In genomic region chr6:50254723-50255184, GRCm38 (mm10) we compare ENCODE assay signal across 7 mouse cellular contexts. TPM values are rescaled to one million over a fixed set of nuclear protein-coding genes. Genes with fewer than 3 reads are reported as not detected.
DNase-seq lines count a peak whose midpoint lies in the region; ATAC-seq and TF ChIP-seq lines count a peak whose summit lies in the region.

No protein-coding gene starts in this region.

- ATAC-seq in common myeloid progenitor, adult 5-6 weeks (replicated peaks; ENCODE audit: low read depth, poor library complexity, severe bottlenecking): peak; percentile 80
- peak; percentile 76 for ATAC-seq in heart, embryonic 16.5 days (replicated peaks; ENCODE audit: extremely low read depth, insufficient read depth, low FRiP score)
- ATAC-seq in midbrain, embryonic 16.5 days: no peak

- H3K4me3 ChIP-seq in heart, embryonic 16.5 days (ENCODE audit: low read length): peak overlapping the region; percentile 28
- H3K4me3 ChIP-seq in myocyte: no peak overlapping the region
- no peak overlapping the region for H3K4me3 ChIP-seq in midbrain, embryonic 16.5 days (ENCODE audit: low read depth, low read length)

- H3K27me3 ChIP-seq in heart, embryonic 16.5 days (ENCODE audit: control insufficient read depth, insufficient read depth, low read length): no peaks in the 10 kb centered on the region
- no peaks in the 10 kb centered on the region for H3K27me3 ChIP-seq in myocyte (ENCODE audit: control insufficient read depth, insufficient read depth, insufficient read length)
- H3K27me3 ChIP-seq in midbrain, embryonic 16.5 days (ENCODE audit: control insufficient read depth, insufficient read depth, low read depth, low read length): no peaks in the 10 kb centered on the region

- peak overlapping the region; percentile 65 for H3K4me2 ChIP-seq in heart, embryonic 16.5 days (ENCODE audit: low read depth, low read length)
- peak overlapping the region; percentile 94 for H3K4me2 ChIP-seq in myocyte (ENCODE audit: low read depth)
- no peak overlapping the region for H3K4me2 ChIP-seq in midbrain, embryonic 16.5 days (ENCODE audit: low read length)

- peak; percentile 81 for DNase-seq in adrenal gland, adult 2 months
- peak; percentile 41 to 89 for DNase-seq in left cerebral cortex, postnatal 25 days (ENCODE audit: low spot score in 2 of 2)
- no peak for DNase-seq in thymus, postnatal 4 days

- 0 out of 2 replicates have a peak, but pooled peaks cover 2% of the 10 kb centered on the region for H3K9me3 ChIP-seq in heart, embryonic 16.5 days (replicated peaks; ENCODE audit: control insufficient read depth, low read length)
- H3K9me3 ChIP-seq in midbrain, embryonic 16.5 days (replicated peaks; ENCODE audit: control insufficient read depth, low read length, poor library complexity, severe bottlenecking): no peaks in the 10 kb centered on the region

- H3ac ChIP-seq in myocyte (ENCODE audit: control insufficient read depth, insufficient read length): no peak overlapping the region

- H3K27ac ChIP-seq in heart, embryonic 16.5 days (ENCODE audit: low read length): peak overlapping the region; percentile 55; the same call in 1 of the 2 replicates
- no peak overlapping the region for H3K27ac ChIP-seq in midbrain, embryonic 16.5 days (ENCODE audit: low read length)

- WGBS in heart, embryonic 16.5 days: 20% methylated on average over 10 of the region's 10 CpGs
- 71% methylated on average over 10 of the region's 10 CpGs for WGBS in midbrain, embryonic 16.5 days

- H3K4me1 ChIP-seq in heart, embryonic 16.5 days (ENCODE audit: control insufficient read depth, insufficient read depth, low read length): peaks cover 8% of the 10 kb centered on the region
- peaks cover 2% of the 10 kb centered on the region; the same call in 1 of the 2 replicates for H3K4me1 ChIP-seq in midbrain, embryonic 16.5 days (ENCODE audit: control insufficient read depth, insufficient read depth, low read length)

- no peak overlapping the region for H3K9ac ChIP-seq in heart, embryonic 16.5 days (ENCODE audit: low read length)
- H3K9ac ChIP-seq in midbrain, embryonic 16.5 days (ENCODE audit: low read depth, low read length): no peak overlapping the region

- no peaks in the 10 kb centered on the region for H3K36me3 ChIP-seq in heart, embryonic 16.5 days (ENCODE audit: control insufficient read depth, insufficient read depth)
- no peaks in the 10 kb centered on the region for H3K36me3 ChIP-seq in myocyte (ENCODE audit: control insufficient read depth, insufficient read depth)
- H3K36me3 ChIP-seq in midbrain, embryonic 16.5 days (ENCODE audit: control insufficient read depth, insufficient read depth, low read length): no peaks in the 10 kb centered on the region

- intact Hi-C loops in left cerebral cortex, postnatal 25 days (cut with DNase I): no loop called here

- H3K79me2 ChIP-seq in myocyte (ENCODE audit: control insufficient read depth, insufficient read depth): no peaks in the 10 kb centered on the region

- TF ChIP-seq POLR2A in myocyte (IDR thresholded peaks at IDR 0.05; ENCODE audit: insufficient read length, low read depth): no peak

TF ChIP-seq in myocyte, 11 proteins besides CTCF, POLR2A, EP300 and RAD21:
- TF ChIP-seq MYOD1 (IDR thresholded peaks at IDR 0.05; ENCODE audit: control insufficient read depth in 1 of 3, insufficient read length in 2 of 3, low read depth in 2 of 3) (peak in 1 of 3 experiments; percentile 11), POLR2AphosphoS2 (IDR thresholded peaks at IDR 0.05; ENCODE audit: insufficient read length, low read depth) (no peak), TCF12 (IDR thresholded peaks at IDR 0.05; ENCODE audit: insufficient read depth, poor library complexity, severe bottlenecking) (no peak), MAX (IDR thresholded peaks at IDR 0.05; ENCODE audit: low read depth) (peak; percentile 62), USF1 (IDR thresholded peaks at IDR 0.05; ENCODE audit: low read depth) (peak; percentile 92), MYOG (IDR thresholded peaks at IDR 0.05; ENCODE audit: control insufficient read depth in 1 of 3, insufficient read depth in 1 of 3, insufficient read length in 2 of 3, low read depth in 2 of 3) (peak in 1 of 3 experiments; percentile 12)

RNA-seq across cellular contexts. Expression of gene Gsdme, which starts 8.9 kb away (rescaled TPM):
- total RNA-seq in adrenal gland, adult 2 months (2021): 1 to 10 TPM; 1.2 to 3.7 TPM
- 0.28 and 0.64 TPM in 2 replicates for polyA plus RNA-seq in adrenal gland, adult 2 months (2012; rRNA removed)
- total RNA-seq in common myeloid progenitor, adult 5-6 weeks (2017): 6.6 and 9.5 TPM in 2 replicates
- polyA plus RNA-seq in heart, embryonic 16.5 days (2015; fragmentation: Nextera tagmentation; extraction: Ambion mirVana): 33.5 and 37.7 TPM in 2 replicates
- total RNA-seq in left cerebral cortex, postnatal 25 days (2021): 10 to 100 TPM; 10.7 to 11.1 TPM
- polyA plus RNA-seq in myocyte (2012; fragmentation: generic; extraction: Trizol): 4.7 TPM
- polyA plus RNA-seq in midbrain, embryonic 16.5 days (2015; fragmentation: Nextera tagmentation; extraction: Ambion mirVana): 89.6 and 96.4 TPM in 2 replicates
